In genomic region chr11:69895291-69895690, GRCm38 (mm10) we compare ENCODE assay signal across 11 mouse cellular contexts. TPM values are rescaled to one million over a fixed set of nuclear protein-coding genes. Genes with fewer than 3 reads are reported as not detected.
DNase-seq lines count a peak whose midpoint lies in the region; ATAC-seq lines count a peak whose summit lies in the region.
"Had no signal": no experiment of that assay in that cellular context is flagged by ENCODE, and none has a peak within 500 bp of the region (broad histone marks: within the 10 kb centered on the region; RNA-seq: fewer than 3 reads in every experiment).

Gene Acap1 (minus strand): TSS chr11:69895539.

- no peak within 1 kb of the TSS for H3K9ac ChIP-seq in intestine, embryonic 15.5 days
- H3K9ac ChIP-seq: embryonic facial prominence, embryonic 13.5 days had no signal

- H3K4me2 ChIP-seq in intestine, embryonic 15.5 days (replicated peaks), result no peak within 1 kb of the TSS
- H3K4me2 ChIP-seq: embryonic facial prominence, embryonic 13.5 days had no signal

- H3K9me3 ChIP-seq in intestine, embryonic 15.5 days, result no peaks in the 10 kb centered on the region
- H3K9me3 ChIP-seq: embryonic facial prominence, embryonic 13.5 days had no signal

- H3K4me3 ChIP-seq in intestine, embryonic 15.5 days (replicated peaks), result no peak within 1 kb of the TSS
- H3K4me3 ChIP-seq: embryonic facial prominence, embryonic 13.5 days; gastrocnemius, adult 2 months had no signal

- 69% methylated on average over 4 of the region's 4 CpGs for WGBS in intestine, embryonic 15.5 days

- peak; percentile 77 for DNase-seq in A20 (ENCODE audit: low read depth, low spot score)
- peak; percentile 83 for DNase-seq in CD4-positive helper T cell, adult 2 months (ENCODE audit: low read depth, low spot score)
- DNase-seq in induced T-regulatory cell, adult 2 months (ENCODE audit: low read depth), result peak; percentile 88
- peak; percentile 78 for DNase-seq in naive thymus-derived CD4-positive, alpha-beta T cell, adult 2 months (ENCODE audit: low read depth)
- no peak for DNase-seq in kidney, postnatal 4 days
- DNase-seq in lung, adult 18-20 months, result no peak
- DNase-seq: gastrocnemius, adult 2 months; kidney, postnatal 10 days; right cerebral cortex, postnatal 25 days had no signal

- H3K27me3 ChIP-seq in intestine, embryonic 15.5 days (replicated peaks), result no peaks in the 10 kb centered on the region
- H3K27me3 ChIP-seq: embryonic facial prominence, embryonic 13.5 days had no signal

- H3K27ac ChIP-seq in intestine, embryonic 15.5 days, result no peak within 1 kb of the TSS
- H3K27ac ChIP-seq: embryonic facial prominence, embryonic 13.5 days; gastrocnemius, adult 2 months had no signal

- ATAC-seq in intestine, embryonic 15.5 days, result no peak

- no peaks in the 10 kb centered on the region for H3K36me3 ChIP-seq in intestine, embryonic 15.5 days
- H3K36me3 ChIP-seq: embryonic facial prominence, embryonic 13.5 days had no signal

- H3K4me1 ChIP-seq in intestine, embryonic 15.5 days (replicated peaks), result peaks cover 7% of the 10 kb centered on the region

RNA-seq across cellular contexts. Expression of gene Acap1, which starts in this region (rescaled TPM):
- 4.8 and 5.9 TPM in 2 replicates for polyA plus RNA-seq in intestine, embryonic 15.5 days (2015; fragmentation: Nextera tagmentation; extraction: Ambion mirVana)

Comparison
In these comparisons a context has a peak if more than half of its experiments do, and no peak if none do; other contexts are left out.
1. DNase-seq: peak in A20 (single experiment), CD4-positive helper T cell, adult 2 months (single experiment), induced T-regulatory cell, adult 2 months (single experiment) and naive thymus-derived CD4-positive, alpha-beta T cell, adult 2 months (single experiment); none in kidney, postnatal 4 days (0 of 2) and lung, adult 18-20 months (0 of 2).